Mouse (Mus musculus) ES-E14 (cell line): ENCODE measurements around the gene Alx1.

Experiments
- CHD2 ChIP-seq: IDR thresholded peaks from 2 replicates; pipeline ENCODE4 v1.6.1; 2014; ENCODE audit warnings: mild to moderate bottlenecking, low read depth, low read length, inconsistent platforms
- ZNF384 ChIP-seq: IDR thresholded peaks from 2 replicates; pipeline ENCODE4 v1.6.1; 2012; ENCODE audit warnings: low read depth, low read length, inconsistent platforms

DNA sequence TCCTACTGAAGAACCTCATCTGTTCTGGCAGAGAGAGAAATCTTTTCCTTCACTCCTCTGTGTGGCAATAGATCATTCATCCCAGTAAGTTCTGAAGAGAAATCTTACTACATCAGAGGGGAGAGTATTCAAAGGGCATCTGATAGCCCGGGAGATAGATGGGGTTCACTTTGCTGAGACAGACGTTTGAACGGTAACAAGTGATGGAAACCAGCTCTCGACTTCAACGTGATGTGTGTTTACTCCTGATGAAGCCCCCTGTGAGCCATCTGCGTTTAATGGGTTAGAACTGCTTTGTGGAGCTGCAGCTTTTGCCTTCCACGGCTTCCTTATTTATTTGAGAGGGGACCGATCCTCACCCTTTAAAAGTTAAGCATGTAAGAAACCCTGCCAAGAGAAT is 29.1 kb downstream of the Alx1 start:
- TF ChIP-seq ZNF384 (no peak), CHD2 (no peak)
